Mouse (Mus musculus) lung, adult 2 months (tissue): Measurements from ENCODE around the gene Cldn2. TPM values are rescaled to one million over a fixed set of nuclear protein-coding genes. Genes with fewer than 3 reads are reported as not detected.

ENCODE experiments used
- DNase-seq: peaks from one replicate; pipeline ENCODE4 v3.0.0; 2022
- H3K4me1 ChIP-seq: fragments of 200-500 bp; 2 replicates; pipeline ENCODE4 v1.6.1; 2011; ENCODE audit warnings: low read length; ENCODE audit not compliant: control insufficient read depth, insufficient read depth
- H3K4me3 ChIP-seq: fragments of 200-500 bp; replicated peaks from 2 replicates; pipeline ENCODE3; 2011; ENCODE audit warnings: low read depth, mild to moderate bottlenecking, control low read depth, low read length; ENCODE audit errors: extremely low read depth
- CTCF ChIP-seq: fragments of 200-500 bp; IDR thresholded peaks from 2 replicates; pipeline ENCODE4 v1.5.1; 2011; ENCODE audit warnings: mild to moderate bottlenecking, low read length, control low read depth; ENCODE audit not compliant: insufficient read depth
- POLR2A ChIP-seq: fragments of 200-500 bp; IDR thresholded peaks from 2 replicates; pipeline ENCODE4 v1.6.1; 2011; ENCODE audit warnings: low read depth, mild to moderate bottlenecking, control low read depth, low read length, borderline replicate concordance; ENCODE audit errors: extremely low read depth
- WGBS: fragments of 180-500 bp; shearing (Covaris S2); methylation state at CpG from one replicate; pipeline ENCODE4 v1.1.7; 2018; 5-methylcytosine and 5-hydroxymethylcytosine counted together
- polyA plus RNA-seq: library from polyadenylated mRNA; depleted of rRNA; stranded (reverse); fragments of >200 nt; gene quantifications from 2 replicates; pipeline ENCODE4 v1.2.3, GENCODE M21; 2012

Gene Cldn2
- polyA plus RNA-seq, 1 experiment = 0.37 TPM

- no peak overlapping the region for H3K4me3 ChIP-seq
- TF ChIP-seq POLR2A = no peak
- no peak for TF ChIP-seq CTCF
- WGBS = 69% methylated on average over 5 of the region's 5 CpGs
- DNase-seq = no peak
- 0 out of 2 replicates have a peak, but pooled peaks cover 2% of the 10 kb centered on the region for H3K4me1 ChIP-seq
Measured at GRCm38 (mm10) chrX:139779401-139779800, 21.2 kb upstream of the Cldn2 start.

GRCm38 (mm10) chrX:139780988-139781387, 19.6 kb upstream of the Cldn2 start:
- WGBS = 41% methylated on average over 3 of the region's 3 CpGs
- Histone ChIP-seq H3K4me1 (peaks cover 2% of the 10 kb centered on the region; the same call in 1 of the 2 replicates), H3K4me3 (no peak overlapping the region)
- TF ChIP-seq POLR2A = no peak
- no peak for TF ChIP-seq CTCF
- DNase-seq = no peak

DNA sequence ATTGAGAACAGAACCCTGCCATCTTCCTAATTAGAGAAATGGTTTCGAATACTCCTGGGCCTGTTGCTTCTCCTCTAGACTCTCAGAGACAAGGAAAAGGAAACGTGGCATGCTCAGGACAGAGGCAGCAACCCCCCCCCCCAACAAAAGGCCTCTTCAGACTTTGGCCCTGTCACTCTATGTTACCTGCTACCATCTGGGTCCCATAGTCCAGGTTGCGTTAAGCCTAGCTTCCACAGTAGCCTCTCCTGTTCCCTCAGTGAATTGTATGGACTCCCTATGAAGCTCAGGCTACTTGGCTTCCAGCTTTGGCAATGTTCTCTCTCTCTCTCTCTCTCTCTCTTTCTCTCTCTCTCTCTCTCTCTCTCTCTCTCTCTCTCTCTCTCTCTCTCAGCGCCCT, 19.1 kb upstream of the Cldn2 start:
- no peak for TF ChIP-seq CTCF
- no peak for TF ChIP-seq POLR2A
- DNase-seq = no peak
- peaks cover 2% of the 10 kb centered on the region; the same call in 1 of the 2 replicates for H3K4me1 ChIP-seq
- no peak overlapping the region for H3K4me3 ChIP-seq
- 75% methylated on average over 4 of the region's 4 CpGs for WGBS

DNA sequence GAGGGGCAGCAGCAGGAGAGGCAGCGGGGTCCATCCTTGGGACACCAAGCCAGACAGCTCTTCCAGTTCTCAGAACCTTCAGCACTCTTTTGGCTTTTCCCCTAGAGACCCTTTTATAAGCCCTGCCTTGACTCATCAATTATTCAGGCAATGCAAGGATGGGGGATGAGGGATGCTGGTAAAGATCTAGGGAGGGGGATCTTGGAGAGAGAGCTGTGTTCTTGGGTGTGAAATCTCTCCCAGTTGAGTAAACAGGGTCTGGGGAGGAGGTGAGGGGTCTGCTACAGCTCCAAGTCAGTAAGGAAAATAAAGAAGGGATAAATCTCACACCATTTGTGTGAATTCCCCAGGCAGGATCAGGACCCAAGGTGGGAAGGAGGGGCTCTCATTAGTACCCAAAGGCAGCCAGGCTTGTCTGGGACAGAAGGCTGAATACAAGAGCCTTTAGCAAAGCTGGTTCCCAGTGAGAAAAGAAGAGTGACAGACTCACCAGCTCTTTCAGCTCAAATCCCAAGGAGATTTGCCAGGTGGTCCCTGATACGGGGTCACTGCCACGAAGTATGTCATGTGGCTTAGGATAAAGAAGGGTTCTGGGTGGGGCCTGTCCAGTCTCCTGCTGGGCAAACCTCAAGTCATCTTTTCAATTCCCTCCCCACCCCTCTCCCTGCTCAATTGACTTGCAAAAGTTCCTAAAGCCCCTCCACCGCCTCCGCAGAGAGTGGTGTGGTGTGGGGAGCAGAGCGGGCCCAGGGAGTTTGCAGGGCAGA, 18.2 kb upstream of the Cldn2 start, which contains the start of gene Ripply1:
Gene Ripply1, minus strand, starts transcription at position 76 of the 767 bp plus-strand sequence.
- WGBS = 63% methylated on average over 6 of the region's 6 CpGs
- H3K4me3 ChIP-seq = no peak within 1 kb of the TSS
- TF ChIP-seq CTCF (no peak), POLR2A (no peak)
- H3K4me1 ChIP-seq = peaks cover 2% of the 10 kb centered on the region; the same call in 1 of the 2 replicates
- DNase-seq = no peak

DNA sequence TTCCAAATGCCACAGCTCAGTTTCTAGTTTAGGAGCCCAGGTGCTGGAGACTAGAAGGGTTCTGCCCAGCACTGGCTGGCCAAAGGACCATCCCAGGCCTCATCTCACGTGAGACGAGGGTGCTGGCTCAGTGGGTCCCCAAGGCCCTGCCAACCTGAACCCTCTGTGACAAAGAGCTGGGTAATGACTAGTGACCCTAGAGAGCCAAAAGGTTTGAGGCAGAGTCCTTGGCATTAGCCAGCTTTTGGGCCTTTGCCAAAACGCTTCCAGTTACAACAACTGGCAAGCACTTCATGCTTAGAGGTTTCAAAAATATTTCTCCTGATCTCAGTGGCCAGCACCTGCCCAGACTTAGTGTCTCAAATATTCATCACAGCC, 17.6 kb upstream of the Cldn2 start:
- no peak overlapping the region for H3K4me3 ChIP-seq
- TF ChIP-seq CTCF = no peak
- TF ChIP-seq POLR2A = no peak
- peaks cover 2% of the 10 kb centered on the region; the same call in 1 of the 2 replicates for H3K4me1 ChIP-seq
- no peak for DNase-seq
- WGBS = 77% methylated on average over 3 of the region's 3 CpGs

DNA sequence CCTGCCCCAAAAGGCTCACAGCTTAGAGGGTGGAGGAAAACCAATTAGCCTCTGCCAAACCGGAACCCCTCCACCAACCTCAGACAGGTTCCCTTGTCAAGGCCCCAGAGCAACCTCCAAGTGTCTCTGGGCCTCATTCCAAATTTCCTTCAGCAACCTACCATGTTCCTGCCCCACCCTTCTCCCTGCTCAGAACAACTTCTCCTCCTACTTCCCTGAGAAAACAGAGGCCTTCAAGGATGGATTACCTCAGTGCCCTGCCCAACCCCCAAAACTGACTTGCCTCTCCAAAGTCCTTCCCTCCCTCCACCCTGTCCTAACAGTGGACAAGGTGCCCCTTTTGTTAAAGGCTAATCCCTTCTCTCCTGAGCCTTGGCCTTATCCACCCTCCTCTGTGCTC, 14.9 kb upstream of the Cldn2 start:
- Histone ChIP-seq H3K4me1 (peaks cover 2% of the 10 kb centered on the region; the same call in 1 of the 2 replicates), H3K4me3 (no peak overlapping the region)
- peak; percentile 17 for DNase-seq
- WGBS = 50% methylated on average over 1 of the region's 1 CpGs
- TF ChIP-seq CTCF (no peak), POLR2A (no peak)

DNA sequence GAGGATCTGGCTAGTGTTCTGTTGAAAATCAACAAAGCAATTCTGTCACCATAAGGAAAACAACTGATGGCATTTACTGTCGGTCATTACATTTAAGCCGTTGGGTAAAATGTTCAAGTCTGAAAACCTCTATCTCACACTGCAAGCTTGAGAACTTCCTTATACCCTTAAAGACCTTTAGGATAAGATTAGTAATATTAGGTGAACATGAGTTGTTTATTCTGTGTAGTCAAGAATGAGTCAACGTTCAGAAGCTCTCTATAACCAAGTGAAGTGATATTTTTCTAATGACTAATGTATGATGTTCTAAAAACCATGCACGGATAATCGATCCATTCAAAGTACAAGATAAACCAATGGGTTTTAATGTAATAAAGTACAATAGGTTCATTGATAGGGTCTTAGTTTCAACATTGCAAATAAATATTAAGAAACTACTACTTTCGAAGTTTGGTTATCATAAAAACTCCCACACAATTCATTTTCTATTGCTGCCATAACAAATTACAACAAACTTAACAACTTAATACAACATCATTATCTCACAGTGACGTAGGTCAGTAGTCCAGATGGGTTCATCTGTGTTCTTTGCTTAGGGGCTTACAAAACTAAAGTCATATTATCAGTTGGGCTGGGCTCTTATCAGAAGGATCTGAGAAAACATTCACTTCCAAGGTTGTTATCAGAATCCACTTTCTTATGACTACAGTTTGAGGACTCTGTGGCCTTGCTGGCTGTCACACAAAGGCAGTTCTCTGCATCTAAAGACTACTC, 6.4 kb upstream of the Cldn2 start:
- 71% methylated on average over 7 of the region's 7 CpGs for WGBS
- no peaks in the 10 kb centered on the region for H3K4me1 ChIP-seq
- DNase-seq = no peak
- no peak overlapping the region for H3K4me3 ChIP-seq
- TF ChIP-seq CTCF = no peak
- TF ChIP-seq POLR2A = no peak

- WGBS = 89% methylated on average over 6 of the region's 6 CpGs
- DNase-seq = no peak
- TF ChIP-seq CTCF (no peak), POLR2A (no peak)
- no peak overlapping the region for H3K4me3 ChIP-seq
- no peaks in the 10 kb centered on the region; the same call in 1 of the 2 replicates for H3K4me1 ChIP-seq
Measured at GRCm38 (mm10) chrX:139796037-139796436, 4.6 kb upstream of the Cldn2 start.

GRCm38 (mm10) chrX:139797875-139798274, 2.8 kb upstream of the Cldn2 start:
- no peak for TF ChIP-seq CTCF
- DNase-seq = no peak
- Histone ChIP-seq H3K4me1 (no peaks in the 10 kb centered on the region; the same call in 1 of the 2 replicates), H3K4me3 (no peak overlapping the region)
- 48% methylated on average over 9 of the region's 9 CpGs for WGBS
